Mouse (Mus musculus) lung, embryonic 14.5 days (tissue): ENCODE measurements at regions not wholly inside any gene's neighbourhood (a gene's known extent, or its start where the extent isn't known, plus 50 kb on each side); places are given as distances from the start of the nearest gene placed in this dataset.

Experiments
- ATAC-seq: fragments of 200-750 bp; cut with Nextera tagmentation; 2 replicates; pipeline ENCODE4 v1.8.0; 2017; ENCODE audit warnings: mild to moderate bottlenecking, moderate TSS enrichment, moderate library complexity; ENCODE audit not compliant: insufficient read depth
- DNase-seq: peaks from one replicate; pipeline ENCODE4 v3.0.0-alpha.2; 2015
- H3K27ac ChIP-seq: fragments of 300-500 bp; sonication (generic); 2 replicates; pipeline ENCODE4 v1.5.1; 2014; ENCODE audit warnings: low read depth, mild to moderate bottlenecking, moderate library complexity
- H3K27me3 ChIP-seq: fragments of 300-500 bp; sonication (generic); 2 replicates; pipeline ENCODE4 v1.6.1; 2014; ENCODE audit warnings: low read length, control low read depth; ENCODE audit not compliant: insufficient read depth
- H3K36me3 ChIP-seq: fragments of 300-500 bp; sonication (generic); 2 replicates; pipeline ENCODE4 v1.6.1; 2014; ENCODE audit warnings: control low read depth; ENCODE audit not compliant: insufficient read depth
- H3K4me1 ChIP-seq: fragments of 300-500 bp; sonication (generic); 2 replicates; pipeline ENCODE4 v1.6.1; 2014; ENCODE audit warnings: antibody characterized with exemption, control low read depth; ENCODE audit not compliant: insufficient read depth
- H3K4me2 ChIP-seq: fragments of 300-500 bp; sonication (generic); 2 replicates; pipeline ENCODE4 v1.6.1; 2014; ENCODE audit warnings: mild to moderate bottlenecking
- H3K4me3 ChIP-seq: fragments of 300-500 bp; sonication (generic); 2 replicates; pipeline ENCODE4 v1.5.1; 2014; ENCODE audit warnings: low read depth, low read length
- H3K9ac ChIP-seq: fragments of 300-500 bp; sonication (generic); 2 replicates; pipeline ENCODE4 v1.6.1; 2014
- H3K9me3 ChIP-seq: fragments of 300-500 bp; sonication (generic); 2 replicates; pipeline ENCODE4 v1.6.1; 2016; ENCODE audit warnings: low read depth, low read length, control low read depth
- CTCF ChIP-seq: IDR thresholded peaks from 2 replicates; pipeline ENCODE4 v1.5.1; 2016; ENCODE audit warnings: antibody characterized with exemption, low read depth
- WGBS: fragments of 180-500 bp; shearing (Covaris S2); extraction: QIAGEN DNeasy Blood & Tissue Kit; methylation state at CpG from one replicate; pipeline ENCODE4 v1.1.7; 2014; 5-methylcytosine and 5-hydroxymethylcytosine counted together

DNA sequence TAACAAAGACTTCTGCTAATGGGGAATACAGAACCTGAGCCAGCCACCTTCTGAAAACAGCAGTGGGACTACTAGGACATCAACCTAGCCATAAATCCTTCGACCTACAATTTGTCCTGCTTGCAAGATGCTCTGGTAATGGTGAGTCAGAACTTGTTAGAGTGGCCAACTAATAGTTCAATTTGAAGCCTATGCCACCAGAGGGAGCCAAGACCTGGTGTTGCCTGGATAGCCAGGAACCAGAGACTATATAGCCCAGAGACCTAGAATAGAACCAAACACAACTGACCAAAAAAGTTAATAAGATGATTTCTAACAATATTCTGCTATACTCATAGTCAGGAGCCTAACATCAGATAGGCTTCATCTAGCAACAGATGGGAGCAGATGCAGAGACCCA lies 119.3 kb upstream of the Dab2 start:
- Histone ChIP-seq H3K4me1 (no peaks in the 10 kb centered on the region), H3K9me3 (no peaks in the 10 kb centered on the region; the same call in 1 of the 2 replicates), H3K9ac (no peak overlapping the region), H3K4me3 (no peak overlapping the region), H3K27me3 (no peaks in the 10 kb centered on the region), H3K27ac (no peak overlapping the region), H3K4me2 (no peak overlapping the region), H3K36me3 (no peaks in the 10 kb centered on the region)
- no peak for DNase-seq
- 89% methylated on average over 1 of the region's 1 CpGs for WGBS
- ATAC-seq = no peak
- no peak for TF ChIP-seq CTCF

DNA sequence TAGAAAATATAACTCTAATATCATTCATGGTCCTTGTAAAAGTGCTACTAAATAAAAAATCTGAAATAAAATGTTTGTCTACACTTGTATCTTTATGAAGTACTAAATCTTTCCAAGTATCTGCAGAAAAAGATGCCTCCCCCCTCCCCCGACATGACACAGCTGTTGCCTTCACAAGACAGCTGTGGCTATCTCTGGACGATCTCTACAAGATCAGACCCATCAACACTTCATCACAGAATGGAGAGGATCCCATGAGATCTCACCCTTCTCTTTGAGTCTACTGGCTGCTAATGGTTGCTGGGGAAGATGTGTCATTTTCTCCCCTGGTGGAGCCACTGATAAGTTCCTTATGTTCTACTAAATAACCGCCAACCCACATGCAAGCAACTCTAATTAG lies 116.0 kb upstream of the Dab2 start:
- no peaks in the 10 kb centered on the region for H3K27me3 ChIP-seq
- no peak overlapping the region for H3K4me2 ChIP-seq
- H3K4me3 ChIP-seq = no peak overlapping the region
- H3K36me3 ChIP-seq = no peaks in the 10 kb centered on the region
- H3K4me1 ChIP-seq = no peaks in the 10 kb centered on the region
- DNase-seq (peak; percentile 73), ATAC-seq (peak; percentile 89)
- TF ChIP-seq CTCF = no peak
- WGBS = 52% methylated on average over 3 of the region's 3 CpGs
- no peak overlapping the region for H3K9ac ChIP-seq
- no peaks in the 10 kb centered on the region; the same call in 1 of the 2 replicates for H3K9me3 ChIP-seq
- no peak overlapping the region for H3K27ac ChIP-seq

- H3K9me3 ChIP-seq = no peaks in the 10 kb centered on the region
- no peak overlapping the region for H3K9ac ChIP-seq
- no peaks in the 10 kb centered on the region for H3K4me1 ChIP-seq
- no peak overlapping the region for H3K4me2 ChIP-seq
- ATAC-seq = no peak
- H3K27ac ChIP-seq = no peak overlapping the region
- H3K36me3 ChIP-seq = no peaks in the 10 kb centered on the region
- no peak for DNase-seq
- no peak overlapping the region for H3K4me3 ChIP-seq
- TF ChIP-seq CTCF = no peak
- no peaks in the 10 kb centered on the region for H3K27me3 ChIP-seq
These were observed 107.7 kb upstream of the Dab2 start for GRCm38 (mm10) chr15:6191845-6192244.

DNA sequence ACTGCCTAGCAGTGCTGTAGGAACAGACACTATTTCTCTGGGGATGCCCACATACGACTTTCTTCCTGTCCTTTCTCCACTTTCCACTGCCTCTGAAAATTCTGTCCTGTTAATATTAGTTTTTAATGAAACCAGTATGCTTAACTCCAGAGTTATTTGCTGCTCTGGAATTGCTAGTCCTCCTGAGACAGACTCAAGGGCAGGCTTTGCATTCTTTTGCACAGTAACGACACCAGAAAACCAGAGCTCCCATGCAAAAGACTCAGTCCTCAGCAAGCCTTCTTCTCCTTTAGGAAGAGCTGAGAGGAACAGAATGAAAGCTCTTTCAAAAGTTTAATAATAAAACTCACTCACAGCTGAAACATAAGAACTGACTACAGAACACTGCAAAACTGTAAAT lies 92.3 kb upstream of the Dab2 start:
- Histone ChIP-seq H3K9me3 (no peaks in the 10 kb centered on the region), H3K4me2 (no peak overlapping the region), H3K27ac (no peak overlapping the region), H3K27me3 (no peaks in the 10 kb centered on the region), H3K4me1 (no peaks in the 10 kb centered on the region), H3K4me3 (no peak overlapping the region), H3K36me3 (no peaks in the 10 kb centered on the region), H3K9ac (no peak overlapping the region)
- DNase-seq (no peak), ATAC-seq (no peak)
- TF ChIP-seq CTCF = no peak
- 33% methylated on average over 2 of the region's 2 CpGs for WGBS

- Histone ChIP-seq H3K36me3 (no peaks in the 10 kb centered on the region), H3K4me3 (no peak overlapping the region), H3K4me1 (no peaks in the 10 kb centered on the region), H3K27me3 (no peaks in the 10 kb centered on the region), H3K9ac (no peak overlapping the region), H3K9me3 (no peaks in the 10 kb centered on the region), H3K27ac (no peak overlapping the region), H3K4me2 (no peak overlapping the region)
- DNase-seq = peak; percentile 86
- ATAC-seq = peak; percentile 41; the same call in 1 of the 2 replicates
- TF ChIP-seq CTCF = peak; percentile 69
- 13% methylated on average over 2 of the region's 2 CpGs for WGBS
These were observed 90.3 kb upstream of the Dab2 start for GRCm38 (mm10) chr15:6209301-6209700.

GRCm38 (mm10) chr15:6218087-6218486 lies 81.5 kb upstream of the Dab2 start:
- 58% methylated on average over 3 of the region's 3 CpGs for whole genome bisulfite sequencing
- no peak overlapping the region for H3K4me3 ChIP-seq
- H3K27me3 ChIP-seq = no peaks in the 10 kb centered on the region
- H3K9ac ChIP-seq = no peak overlapping the region
- no peak for TF ChIP-seq CTCF
- DNase-seq (no peak), ATAC-seq (no peak)
- H3K4me1 ChIP-seq = no peaks in the 10 kb centered on the region
- H3K4me2 ChIP-seq = no peak overlapping the region
- H3K36me3 ChIP-seq = no peaks in the 10 kb centered on the region
- H3K27ac ChIP-seq = no peak overlapping the region
- H3K9me3 ChIP-seq = no peaks in the 10 kb centered on the region

DNA sequence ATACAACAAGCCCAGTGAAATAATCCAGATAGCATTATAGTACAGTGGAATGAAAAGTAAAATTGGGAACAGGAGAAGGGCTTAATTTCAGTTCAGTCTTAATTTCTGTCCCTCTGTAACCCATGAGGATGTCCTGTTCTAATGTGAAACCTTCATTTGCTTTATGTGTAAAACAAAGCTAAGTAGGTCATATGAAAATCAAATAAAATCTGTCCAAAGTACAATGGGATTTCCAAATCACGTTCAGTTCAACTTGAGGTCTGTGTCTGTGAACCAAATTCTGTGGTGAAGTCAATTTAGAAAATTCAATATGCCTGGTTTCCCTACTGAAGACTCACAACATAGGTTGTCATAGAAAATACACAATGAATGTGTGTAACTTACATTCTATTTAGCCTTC lies 74.4 kb upstream of the Dab2 start:
- H3K9me3 ChIP-seq = no peaks in the 10 kb centered on the region
- no peak overlapping the region for H3K27ac ChIP-seq
- no peaks in the 10 kb centered on the region for H3K36me3 ChIP-seq
- no peak overlapping the region for H3K4me3 ChIP-seq
- no peak for TF ChIP-seq CTCF
- no peak for DNase-seq
- no peak overlapping the region for H3K4me2 ChIP-seq
- no peak overlapping the region for H3K9ac ChIP-seq
- no peaks in the 10 kb centered on the region for H3K4me1 ChIP-seq
- ATAC-seq = no peak
- WGBS = 76% methylated on average over 1 of the region's 1 CpGs
- no peaks in the 10 kb centered on the region for H3K27me3 ChIP-seq

DNA sequence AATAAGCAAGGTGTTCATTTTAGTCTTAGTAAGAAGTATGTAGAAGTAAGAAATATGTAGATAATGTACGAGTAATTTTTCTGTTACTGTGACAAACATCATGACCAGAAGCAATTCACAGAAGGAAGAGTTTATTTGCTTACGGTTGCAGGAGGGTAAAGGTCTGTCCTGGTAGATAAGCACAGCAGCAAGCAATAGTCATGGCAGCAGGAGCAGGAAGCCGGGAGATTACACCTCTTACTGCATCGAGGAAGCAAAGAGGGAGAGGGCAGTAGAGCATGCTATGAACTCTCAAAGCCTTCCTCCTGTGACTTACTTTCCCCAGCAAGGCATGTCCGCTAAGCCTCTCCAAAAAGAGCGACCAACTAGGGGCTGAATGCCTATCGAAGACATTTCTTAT lies 69.0 kb upstream of the Dab2 start:
- H3K9ac ChIP-seq = no peak overlapping the region
- TF ChIP-seq CTCF = no peak
- H3K36me3 ChIP-seq = no peaks in the 10 kb centered on the region
- H3K4me2 ChIP-seq = no peak overlapping the region
- H3K27ac ChIP-seq = no peak overlapping the region
- ATAC-seq (no peak; the same call in 1 of the 2 replicates), DNase-seq (no peak)
- H3K27me3 ChIP-seq = no peaks in the 10 kb centered on the region
- WGBS = 72% methylated on average over 7 of the region's 7 CpGs
- no peak overlapping the region for H3K4me3 ChIP-seq
- no peaks in the 10 kb centered on the region for H3K9me3 ChIP-seq
- no peaks in the 10 kb centered on the region for H3K4me1 ChIP-seq
